Comparison of ENCODE assay signal across 20 mouse cellular contexts in genomic region chr17:56919725-56920124, GRCm38 (mm10). TPM values are rescaled to one million over a fixed set of nuclear protein-coding genes. Genes with fewer than 3 reads are reported as not detected.
DNase-seq lines count a peak whose midpoint lies in the region; ATAC-seq and TF ChIP-seq lines count a peak whose summit lies in the region.
"Had no signal": no experiment of that assay in that cellular context is flagged by ENCODE, and none has a peak within 500 bp of the region (broad histone marks: within the 10 kb centered on the region; RNA-seq: fewer than 3 reads in every experiment).

No protein-coding gene starts in this region.

- no peaks in the 10 kb centered on the region for H3K4me1 ChIP-seq in midbrain, embryonic 15.5 days
- H3K4me1 ChIP-seq in midbrain, postnatal 0 days (ENCODE audit: insufficient read depth, low read length), result no peaks in the 10 kb centered on the region
- H3K4me1 ChIP-seq: embryonic facial prominence, embryonic 10.5 days; hindbrain, embryonic 15.5 days had no signal

- 82% methylated on average over 3 of the region's 3 CpGs for WGBS in midbrain, embryonic 15.5 days
- WGBS in midbrain, postnatal 0 days, result 90% methylated on average over 3 of the region's 3 CpGs

- DNase-seq in gastrocnemius, adult 2 months, result peak; percentile 3
- no peak for DNase-seq in gastrocnemius, postnatal 10 days
- no peak for DNase-seq in midbrain, postnatal 0 days (ENCODE audit: low spot score)
- peak; percentile 31 for DNase-seq in lung, postnatal 10 days
- DNase-seq in thymus, postnatal 14 days, result no peak
- DNase-seq in embryo, embryonic 10.5 days (ENCODE audit: low spot score), result no peak
- DNase-seq: adrenal gland, adult 2 months; adrenal gland, postnatal 25 days; cerebellum, adult 18-20 months; cerebellum, adult 9-11 months; cerebellum, postnatal 36 days; gastrocnemius, postnatal 14 days; heart, postnatal 36 days had no signal

- TF ChIP-seq CTCF in gastrocnemius, adult 2 months (IDR thresholded peaks at IDR 0.05), result no peak
- TF ChIP-seq CTCF in midbrain, postnatal 0 days (IDR thresholded peaks at IDR 0.05), result no peak

- ATAC-seq in midbrain, embryonic 15.5 days (replicated peaks), result 0 out of 2 replicates have a peak, but pooled peaks have one; percentile 28
- no peak for ATAC-seq in midbrain, postnatal 0 days (ENCODE audit: low FRiP score)

- no peak overlapping the region for H3K9ac ChIP-seq in midbrain, embryonic 15.5 days
- no peak overlapping the region for H3K9ac ChIP-seq in midbrain, postnatal 0 days (replicated peaks; ENCODE audit: low read length, poor library complexity, severe bottlenecking)
- H3K9ac ChIP-seq: heart, embryonic 13.5 days; hindbrain, embryonic 15.5 days had no signal

- H3K27ac ChIP-seq in gastrocnemius, adult 2 months, result no peak overlapping the region
- no peak overlapping the region for H3K27ac ChIP-seq in midbrain, embryonic 15.5 days
- H3K27ac ChIP-seq in midbrain, postnatal 0 days (ENCODE audit: low read depth, low read length), result no peak overlapping the region
- H3K27ac ChIP-seq: embryonic facial prominence, embryonic 10.5 days; heart, embryonic 13.5 days; hindbrain, embryonic 15.5 days had no signal

- H3K36me3 ChIP-seq in midbrain, embryonic 15.5 days (replicated peaks), result peaks cover 46% of the 10 kb centered on the region
- H3K36me3 ChIP-seq in midbrain, postnatal 0 days (ENCODE audit: insufficient read depth, low read length), result peaks cover 37% of the 10 kb centered on the region

- H3K4me3 ChIP-seq in gastrocnemius, adult 2 months, result no peak overlapping the region
- no peak overlapping the region for H3K4me3 ChIP-seq in midbrain, embryonic 15.5 days
- H3K4me3 ChIP-seq in midbrain, postnatal 0 days (ENCODE audit: low read depth, low read length), result no peak overlapping the region
- H3K4me3 ChIP-seq: embryonic facial prominence, embryonic 10.5 days; heart, embryonic 13.5 days; hindbrain, embryonic 15.5 days had no signal

- H3K4me2 ChIP-seq in midbrain, embryonic 15.5 days, result no peak overlapping the region
- no peak overlapping the region for H3K4me2 ChIP-seq in midbrain, postnatal 0 days (ENCODE audit: low read depth, low read length, poor library complexity, severe bottlenecking)
- H3K4me2 ChIP-seq: heart, embryonic 13.5 days; hindbrain, embryonic 15.5 days had no signal

- H3K9me3 ChIP-seq in midbrain, embryonic 15.5 days, result no peaks in the 10 kb centered on the region
- no peaks in the 10 kb centered on the region for H3K9me3 ChIP-seq in midbrain, postnatal 0 days (ENCODE audit: low read length)
- H3K9me3 ChIP-seq: embryonic facial prominence, embryonic 10.5 days; heart, embryonic 13.5 days; hindbrain, embryonic 15.5 days had no signal

- intact Hi-C loops in gastrocnemius, adult 2 months (cut with DNase I), result no loop called here

- H3K27me3 ChIP-seq in midbrain, embryonic 15.5 days (replicated peaks), result no peaks in the 10 kb centered on the region
- H3K27me3 ChIP-seq in midbrain, postnatal 0 days (ENCODE audit: insufficient read depth, low read length), result no peaks in the 10 kb centered on the region
- H3K27me3 ChIP-seq: heart, embryonic 13.5 days; hindbrain, embryonic 15.5 days had no signal

RNA-seq across cellular contexts. Expression of gene Mllt1, which starts 15.5 kb away (rescaled TPM):
- total RNA-seq in gastrocnemius, adult 2 months (2021), result 10 to 100 TPM; 20.3 to 21.2 TPM
- 10 to 100 TPM; 15.5 to 23.1 TPM for total RNA-seq in gastrocnemius, postnatal 10 days (2021)
- polyA plus RNA-seq in midbrain, embryonic 15.5 days (2015; fragmentation: Nextera tagmentation; extraction: Ambion mirVana), result 103 and 106 TPM in 2 replicates
- total RNA-seq in midbrain, postnatal 0 days (2014; rRNA removed), result 136 and 145 TPM in 2 replicates
- polyA plus RNA-seq in midbrain, postnatal 0 days (2015; fragmentation: Nextera tagmentation; extraction: Ambion mirVana), result 60.2 and 63.5 TPM in 2 replicates

RNA-seq across cellular contexts. Expression of gene 1700061G19Rik, which starts 44.4 kb away (rescaled TPM):
- total RNA-seq in gastrocnemius, adult 2 months (2021), result not detected
- under 1 TPM in 1 of 2 experiments, not detected in 1; 0.11 TPM for total RNA-seq in gastrocnemius, postnatal 10 days (2021)
- polyA plus RNA-seq in midbrain, embryonic 15.5 days (2015; fragmentation: Nextera tagmentation; extraction: Ambion mirVana), result 0.37 and 0.49 TPM in 2 replicates
- not detected in 2 replicates for total RNA-seq in midbrain, postnatal 0 days (2014; rRNA removed)
- 0.45 and 0.72 TPM in 2 replicates for polyA plus RNA-seq in midbrain, postnatal 0 days (2015; fragmentation: Nextera tagmentation; extraction: Ambion mirVana)
- total RNA-seq: gastrocnemius, postnatal 14 days; heart, adult 8-10 months; heart, postnatal 36 days had no signal

RNA-seq across cellular contexts. Expression of gene Acsbg2, which starts 45.5 kb away (rescaled TPM):
- total RNA-seq in gastrocnemius, adult 2 months (2021), result not detected
- total RNA-seq in gastrocnemius, postnatal 10 days (2021), result not detected
- not detected in 2 replicates for polyA plus RNA-seq in midbrain, embryonic 15.5 days (2015; fragmentation: Nextera tagmentation; extraction: Ambion mirVana)
- 0.11 TPM in 1 of 2 replicates, not detected in the other for total RNA-seq in midbrain, postnatal 0 days (2014; rRNA removed)
- polyA plus RNA-seq in midbrain, postnatal 0 days (2015; fragmentation: Nextera tagmentation; extraction: Ambion mirVana), result not detected in 2 replicates
- total RNA-seq: gastrocnemius, postnatal 14 days; heart, adult 8-10 months; heart, postnatal 36 days had no signal
- polyA plus RNA-seq: embryonic facial prominence, embryonic 10.5 days; embryonic facial prominence, embryonic 14.5 days; heart, embryonic 13.5 days; hindbrain, embryonic 11.5 days; hindbrain, embryonic 15.5 days had no signal

Comparison
In these comparisons a context has a peak if more than half of its experiments do, and no peak if none do; other contexts are left out.
1. DNase-seq: peak in gastrocnemius, adult 2 months (single experiment) and lung, postnatal 10 days (single experiment); none in gastrocnemius, postnatal 10 days (single experiment), midbrain, postnatal 0 days (single experiment), thymus, postnatal 14 days (single experiment) and embryo, embryonic 10.5 days (single experiment).